Mouse (Mus musculus): ENCODE results near the gene Gna11. TPM values are rescaled to one million over a fixed set of nuclear protein-coding genes. Genes with fewer than 3 reads are reported as not detected.
A peak's percentile ranks its signal among the peaks of the same experiment; 100 is the strongest.

The Gna11 gene
- total and polyA plus RNA-seq, 3 experiments, result 46.6 to 68.0 (median 53.5) TPM

- peaks cover 6% of the 10 kb centered on the region; the same call in 1 of the 2 replicates for H3K79me2 ChIP-seq (replicated peaks; ENCODE audit: control insufficient read depth, insufficient read depth, low read length)
- peak overlapping the region; percentile 34 for H3K9ac ChIP-seq (ENCODE audit: low read depth, low read length)
- peak overlapping the region; percentile 36 for H3K4me3 ChIP-seq
- TF ChIP-seq POLR2A (IDR thresholded peaks at IDR 0.05; ENCODE audit: insufficient read depth, low read depth, low read length) (0 out of 2 replicates have a peak, but pooled peaks have one; percentile 14), EP300 (IDR thresholded peaks at IDR 0.05; ENCODE audit: insufficient read depth, low read depth, low read length) (0 out of 2 replicates have a peak, but pooled peaks have one; percentile 39), CTCF (IDR thresholded peaks at IDR 0.05) (no peak)
- H3K27ac ChIP-seq, result peak overlapping the region; percentile 66
- no peaks in the 10 kb centered on the region for H3K36me3 ChIP-seq (ENCODE audit: control insufficient read depth, insufficient read depth, low read length)
- no peaks in the 10 kb centered on the region for H3K27me3 ChIP-seq (ENCODE audit: control insufficient read depth, insufficient read depth, low read length)
- intact Hi-C loops (cut with DNase I), result loop anchor here (2.0 kb wide), 1 partner anchor 41 kb away; no protein-coding TSS in a partner anchor
- 3% methylated on average over 10 of the region's 10 CpGs for WGBS
- peaks cover 16% of the 10 kb centered on the region for H3K4me1 ChIP-seq (ENCODE audit: control insufficient read depth, insufficient read depth, low read length)
- peak; percentile 76 to 82 for DNase-seq
Measured at GRCm38 (mm10) chr10:81564216-81564615, 19.2 kb upstream of the Gna11 start.

GRCm38 (mm10) chr10:81563481-81563880, 18.5 kb upstream of the Gna11 start:
- intact Hi-C loops (cut with DNase I), result no loop called here
- 32% methylated on average over 6 of the region's 6 CpGs for WGBS
- no peak for TF ChIP-seq EP300 (IDR thresholded peaks at IDR 0.05; ENCODE audit: insufficient read depth, low read depth, low read length)
- TF ChIP-seq CTCF (IDR thresholded peaks at IDR 0.05), result no peak
- TF ChIP-seq POLR2A (IDR thresholded peaks at IDR 0.05; ENCODE audit: insufficient read depth, low read depth, low read length), result no peak
- H3K27me3 ChIP-seq (ENCODE audit: control insufficient read depth, insufficient read depth, low read length), result no peaks in the 10 kb centered on the region
- no peak for DNase-seq
- no peak overlapping the region for H3K4me3 ChIP-seq
- H3K27ac ChIP-seq, result peak overlapping the region; percentile 66
- peaks cover 6% of the 10 kb centered on the region; the same call in 1 of the 2 replicates for H3K79me2 ChIP-seq (replicated peaks; ENCODE audit: control insufficient read depth, insufficient read depth, low read length)
- peaks cover 15% of the 10 kb centered on the region for H3K4me1 ChIP-seq (ENCODE audit: control insufficient read depth, insufficient read depth, low read length)
- no peaks in the 10 kb centered on the region for H3K36me3 ChIP-seq (ENCODE audit: control insufficient read depth, insufficient read depth, low read length)
- H3K9ac ChIP-seq (ENCODE audit: low read depth, low read length), result no peak overlapping the region

GRCm38 (mm10) chr10:81562411-81562810, 17.4 kb upstream of the Gna11 start:
- peaks cover 14% of the 10 kb centered on the region for H3K4me1 ChIP-seq (ENCODE audit: control insufficient read depth, insufficient read depth, low read length)
- peaks cover 6% of the 10 kb centered on the region; the same call in 1 of the 2 replicates for H3K79me2 ChIP-seq (replicated peaks; ENCODE audit: control insufficient read depth, insufficient read depth, low read length)
- H3K27ac ChIP-seq, result no peak overlapping the region; the same call in 1 of the 2 replicates
- no peaks in the 10 kb centered on the region for H3K36me3 ChIP-seq (ENCODE audit: control insufficient read depth, insufficient read depth, low read length)
- WGBS, result 81% methylated on average over 6 of the region's 6 CpGs
- H3K4me3 ChIP-seq, result no peak overlapping the region
- H3K27me3 ChIP-seq (ENCODE audit: control insufficient read depth, insufficient read depth, low read length), result no peaks in the 10 kb centered on the region
- no peak for DNase-seq
- intact Hi-C loops (cut with DNase I), result no loop called here
- H3K9ac ChIP-seq (ENCODE audit: low read depth, low read length), result no peak overlapping the region
- TF ChIP-seq EP300 (IDR thresholded peaks at IDR 0.05; ENCODE audit: insufficient read depth, low read depth, low read length) (no peak), CTCF (IDR thresholded peaks at IDR 0.05) (no peak), POLR2A (IDR thresholded peaks at IDR 0.05; ENCODE audit: insufficient read depth, low read depth, low read length) (no peak)

- 7% methylated on average over 16 of the region's 16 CpGs for WGBS
- peak overlapping the region; percentile 82 for H3K9ac ChIP-seq (ENCODE audit: low read depth, low read length)
- TF ChIP-seq EP300 (IDR thresholded peaks at IDR 0.05; ENCODE audit: insufficient read depth, low read depth, low read length), result no peak
- no peak for TF ChIP-seq POLR2A (IDR thresholded peaks at IDR 0.05; ENCODE audit: insufficient read depth, low read depth, low read length)
- no peak for TF ChIP-seq CTCF (IDR thresholded peaks at IDR 0.05)
- H3K4me3 ChIP-seq, result peak overlapping the region; percentile 88
- intact Hi-C loops (cut with DNase I), result no loop called here
- DNase-seq, result peak in 1 of 2 experiments; percentile 76
- H3K36me3 ChIP-seq (ENCODE audit: control insufficient read depth, insufficient read depth, low read length), result no peaks in the 10 kb centered on the region
- peaks cover 14% of the 10 kb centered on the region for H3K4me1 ChIP-seq (ENCODE audit: control insufficient read depth, insufficient read depth, low read length)
- H3K27me3 ChIP-seq (ENCODE audit: control insufficient read depth, insufficient read depth, low read length), result no peaks in the 10 kb centered on the region
- peaks cover 6% of the 10 kb centered on the region; the same call in 1 of the 2 replicates for H3K79me2 ChIP-seq (replicated peaks; ENCODE audit: control insufficient read depth, insufficient read depth, low read length)
- H3K27ac ChIP-seq, result peak overlapping the region; percentile 97
Measured at GRCm38 (mm10) chr10:81560719-81561459, 15.9 kb upstream of the Gna11 start.

GRCm38 (mm10) chr10:81559627-81560539, 14.9 kb upstream of the Gna11 start:
- Histone ChIP-seq H3K27me3 (ENCODE audit: control insufficient read depth, insufficient read depth, low read length) (no peaks in the 10 kb centered on the region), H3K79me2 (replicated peaks; ENCODE audit: control insufficient read depth, insufficient read depth, low read length) (peaks cover 6% of the 10 kb centered on the region; the same call in 1 of the 2 replicates), H3K4me3 (peak overlapping the region; percentile 88), H3K27ac (peak overlapping the region; percentile 97), H3K9ac (ENCODE audit: low read depth, low read length) (peak overlapping the region; percentile 82), H3K4me1 (ENCODE audit: control insufficient read depth, insufficient read depth, low read length) (peaks cover 14% of the 10 kb centered on the region), H3K36me3 (ENCODE audit: control insufficient read depth, insufficient read depth, low read length) (no peaks in the 10 kb centered on the region)
- WGBS, result 2% methylated on average over 32 of the region's 36 CpGs
- DNase-seq, result peak; percentile 83 to 86
- TF ChIP-seq CTCF (IDR thresholded peaks at IDR 0.05) (no peak), POLR2A (IDR thresholded peaks at IDR 0.05; ENCODE audit: insufficient read depth, low read depth, low read length) (peak; percentile 42; the same call in 1 of the 2 replicates)
- intact Hi-C loops (cut with DNase I), result loop anchor here (1.0 to 5.0 kb wide), 2 partner anchors 11 to 1748 kb away; no protein-coding TSS in a partner anchor

All from heart, adult 2 months (tissue).